Mouse (Mus musculus) spleen, adult 2 months (tissue): Measurements from ENCODE around the gene Nsa2.
"Not testable (repeated sequence)": the region's sequence is repeated elsewhere in the genome, so short reads cannot be mapped to it uniquely, and the experiment has no call there.

Source experiments
- CTCF ChIP-seq: fragments of 200-500 bp; IDR thresholded peaks from 2 replicates; pipeline ENCODE4 v1.5.1; 2011; ENCODE audit warnings: mild to moderate bottlenecking, inconsistent platforms; ENCODE audit not compliant: insufficient read depth, insufficient read length, insufficient replicate concordance; ENCODE audit errors: extremely low read depth
- POLR2A ChIP-seq: fragments of 200-500 bp; IDR thresholded peaks from 2 replicates; pipeline ENCODE4 v1.6.1; 2011; ENCODE audit warnings: low read depth, low read length, inconsistent platforms

- TF ChIP-seq CTCF, POLR2A: not testable (repeated sequence)
These were observed 8.1 kb downstream of the Nsa2 start for GRCm38 (mm10) chr13:97129654-97130053.
